Mouse (Mus musculus) CH12.LX (cell line): ENCODE results near the gene Hhipl1.

Experiments
- CTCF ChIP-seq, 2 experiments: IDR thresholded peaks in 1 of 2; conservative IDR thresholded peaks in 1 of 2; 2 replicates each; pipeline ENCODE4 v1.5.1; 2011 to 2012; ENCODE audit warnings: low read depth in 2 of 2, low read length in 2 of 2, improper control_type of control experiment in 1 of 2, inconsistent platforms in 1 of 2, mild to moderate bottlenecking in 1 of 2, moderate library complexity in 1 of 2
- EP300 ChIP-seq: IDR thresholded peaks from 2 replicates; pipeline ENCODE4 v1.6.1; 2011; ENCODE audit warnings: low read length, improper control_type of control experiment
- USF2 ChIP-seq: conservative IDR thresholded peaks from 2 replicates; pipeline ENCODE4 v1.6.1; 2011; ENCODE audit warnings: low read depth, low read length, improper control_type of control experiment
- ZC3H11A ChIP-seq: IDR thresholded peaks from 2 replicates; pipeline ENCODE4 v1.6.1; 2012; ENCODE audit warnings: low read depth, mild to moderate bottlenecking, inconsistent platforms, low read length, improper control_type of control experiment

GRCm38 (mm10) chr12:108305172-108305571, 898 bp upstream of the Hhipl1 start:
- no peak for TF ChIP-seq ZC3H11A
- no peak for TF ChIP-seq CTCF (conservative IDR thresholded peaks at IDR 0.05 in 1 of 2, IDR thresholded peaks at IDR 0.05 in 1 of 2; ENCODE audit: low read depth in 2 of 2, low read length in 2 of 2)
- no peak for TF ChIP-seq EP300
- TF ChIP-seq USF2, result no peak
